Mouse (Mus musculus) liver, adult 2 months (tissue): ENCODE results near the gene Nags.

Experiments
- CTCF ChIP-seq: fragments of 200-500 bp; IDR thresholded peaks from 2 replicates; pipeline ENCODE4 v1.5.1; 2011; ENCODE audit warnings: low read depth, low read length, control low read depth
- POLR2A ChIP-seq: fragments of 200-500 bp; IDR thresholded peaks from 2 replicates; pipeline ENCODE4 v1.6.1; 2011; ENCODE audit warnings: low read length, control low read depth; ENCODE audit not compliant: insufficient read depth; ENCODE audit errors: extremely low read depth

- TF ChIP-seq CTCF: no peak
- TF ChIP-seq POLR2A: peak; percentile 93
These were observed at the start of gene Nags for GRCm38 (mm10) chr11:102145471-102146001.
